Mouse (Mus musculus) midbrain, embryonic 10.5 days (tissue): Measurements from ENCODE around the gene Nek2. TPM values are rescaled to one million over a fixed set of nuclear protein-coding genes. Genes with fewer than 3 reads are reported as not detected.

ENCODE experiments used
- DNase-seq: peaks from one replicate; pipeline ENCODE4 v3.0.0-alpha.2; 2017; ENCODE audit warnings: low spot score
- H3K27ac ChIP-seq: fragments of 300-500 bp; sonication (generic); replicated peaks from 2 replicates; pipeline ENCODE4 v1.5.1; 2016; ENCODE audit warnings: mild to moderate bottlenecking
- H3K27me3 ChIP-seq: fragments of 300-500 bp; sonication (generic); 2 replicates; pipeline ENCODE4 v1.6.1; 2016; ENCODE audit warnings: low read depth, mild to moderate bottlenecking; ENCODE audit not compliant: poor library complexity, severe bottlenecking
- H3K36me3 ChIP-seq: fragments of 300-500 bp; sonication (generic); 2 replicates; pipeline ENCODE4 v1.6.1; 2016; ENCODE audit warnings: mild to moderate bottlenecking, moderate library complexity
- H3K4me1 ChIP-seq: fragments of 300-500 bp; sonication (generic); 2 replicates; pipeline ENCODE4 v1.6.1; 2016
- H3K4me3 ChIP-seq: fragments of 300-500 bp; sonication (generic); 2 replicates; pipeline ENCODE4 v1.5.1; 2016; ENCODE audit warnings: mild to moderate bottlenecking, moderate library complexity
- H3K9me3 ChIP-seq: fragments of 300-500 bp; sonication (generic); replicated peaks from 2 replicates; pipeline ENCODE4 v1.6.1; 2016; ENCODE audit warnings: mild to moderate bottlenecking
- WGBS: fragments of 180-500 bp; shearing (Covaris S2); methylation state at CpG from one replicate; pipeline ENCODE4 v1.1.7; 2016; 5-methylcytosine and 5-hydroxymethylcytosine counted together
- polyA plus RNA-seq: library from polyadenylated mRNA; unstranded; fragments of >200 nt; fragmentation: Nextera tagmentation; extraction: Ambion mirVana; gene quantifications from 2 replicates; pipeline ENCODE4 v1.2.1, GENCODE M21; 2016

Gene Nek2
- polyA plus RNA-seq, 1 experiment from 2014 or later: 66.6 TPM

DNA sequence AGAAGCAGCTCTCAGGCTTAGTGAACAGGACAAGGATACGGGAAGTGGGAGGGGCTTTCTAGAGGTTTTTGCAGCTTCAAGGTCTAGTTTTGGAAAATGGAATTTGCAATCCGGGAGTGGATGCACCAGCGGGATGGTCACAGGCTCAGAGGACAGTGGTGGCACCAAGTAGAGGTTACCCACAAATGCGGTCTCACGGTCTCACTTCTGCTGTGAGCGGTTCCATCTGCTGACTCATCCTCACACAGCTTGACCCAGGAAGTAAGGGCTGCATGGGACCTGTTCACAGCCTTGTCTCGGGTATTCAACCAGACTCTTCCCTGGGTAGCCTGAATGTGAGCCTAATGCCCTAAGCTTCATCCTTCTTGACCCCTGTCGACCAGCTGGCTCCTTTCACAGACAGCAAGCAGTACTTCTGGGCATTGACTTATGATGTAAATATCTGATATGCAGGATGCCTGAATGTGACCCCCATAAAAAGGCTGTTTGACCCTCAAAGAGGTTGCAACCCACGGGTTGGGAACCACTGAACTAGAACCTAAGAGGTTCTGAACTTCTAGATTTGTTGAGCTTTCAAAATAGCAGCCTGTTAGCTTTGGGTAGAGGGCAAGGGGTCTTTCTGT is 54.5 kb downstream of the Nek2 start:
- Histone ChIP-seq H3K4me1 (peaks cover 17% of the 10 kb centered on the region), H3K27me3 (no peaks in the 10 kb centered on the region), H3K36me3 (no peaks in the 10 kb centered on the region), H3K9me3 (no peaks in the 10 kb centered on the region), H3K27ac (no peak overlapping the region), H3K4me3 (no peak overlapping the region)
- WGBS: 79% methylated on average over 9 of the region's 9 CpGs
- no peak for DNase-seq

DNA sequence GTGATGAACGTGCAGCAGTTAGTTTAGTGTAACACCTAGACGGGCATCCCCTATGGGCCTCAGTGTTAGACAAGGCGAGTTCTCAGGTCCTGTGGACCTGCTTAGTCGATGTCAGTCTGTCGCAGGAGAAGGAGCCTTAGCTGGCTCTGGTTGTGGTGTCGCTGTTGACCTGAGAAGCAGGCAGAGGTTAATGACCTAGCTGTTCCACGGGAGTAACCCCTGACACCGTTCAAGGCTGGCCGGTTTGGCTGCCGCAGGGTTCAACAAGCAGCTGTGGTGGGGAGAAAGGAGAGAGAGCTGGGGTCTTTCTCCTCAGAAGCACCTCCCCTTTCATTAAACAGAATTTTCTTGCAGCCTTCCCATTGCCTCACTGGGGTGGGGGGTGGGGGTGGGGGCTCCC is 56.4 kb downstream of the Nek2 start:
- Histone ChIP-seq H3K27ac (peak overlapping the region; percentile 49; the same call in 1 of the 2 replicates), H3K4me3 (no peak overlapping the region), H3K4me1 (peaks cover 20% of the 10 kb centered on the region), H3K9me3 (no peaks in the 10 kb centered on the region), H3K27me3 (no peaks in the 10 kb centered on the region), H3K36me3 (no peaks in the 10 kb centered on the region)
- 73% methylated on average over 10 of the region's 10 CpGs for WGBS
- DNase-seq: no peak

DNA sequence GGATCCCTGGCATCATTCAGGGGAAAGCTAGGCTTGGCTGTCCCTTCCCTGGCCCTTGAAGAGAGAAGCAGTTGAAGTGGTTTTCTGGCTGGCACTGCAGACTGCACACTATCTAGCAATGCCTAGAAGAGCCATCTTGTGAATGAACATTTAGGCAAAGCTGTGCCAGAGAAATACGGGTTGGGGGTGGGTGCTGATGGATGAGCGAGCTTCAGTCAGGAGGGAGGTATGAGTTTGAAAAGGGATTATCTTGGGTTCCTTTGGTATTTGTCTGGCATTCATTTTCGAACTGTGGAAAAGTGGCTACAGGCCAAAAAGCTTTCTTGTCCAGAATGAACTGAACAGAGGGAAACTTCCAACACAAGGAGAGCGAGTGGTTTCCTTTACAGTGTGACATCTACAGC is 57.3 kb downstream of the Nek2 start:
- H3K9me3 ChIP-seq: no peaks in the 10 kb centered on the region
- no peaks in the 10 kb centered on the region for H3K27me3 ChIP-seq
- 76% methylated on average over 4 of the region's 4 CpGs for WGBS
- peaks cover 20% of the 10 kb centered on the region for H3K4me1 ChIP-seq
- DNase-seq: no peak
- H3K27ac ChIP-seq: 0 out of 2 replicates have a peak overlapping the region, but pooled peaks have one; percentile 49
- H3K4me3 ChIP-seq: no peak overlapping the region
- no peaks in the 10 kb centered on the region for H3K36me3 ChIP-seq

DNA sequence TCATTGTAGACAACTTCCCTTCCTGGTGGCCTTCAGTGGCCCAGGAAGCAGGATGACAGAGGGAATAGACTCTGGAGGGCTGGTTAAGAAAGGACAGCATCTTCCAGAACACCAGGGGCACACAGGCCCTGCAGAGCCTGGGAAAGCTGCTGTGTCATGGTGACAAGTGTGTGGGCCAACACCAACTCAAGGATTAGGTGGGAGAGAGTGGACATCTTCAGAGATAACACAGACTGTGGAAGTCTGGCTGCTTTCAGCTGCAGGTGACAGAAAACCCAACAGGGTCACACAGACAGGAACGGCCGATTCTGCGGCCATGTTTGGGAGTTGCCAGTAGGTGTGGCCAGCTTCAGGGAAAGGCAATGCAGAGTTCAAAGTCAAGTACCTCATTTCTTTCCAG is 59.0 kb downstream of the Nek2 start:
- DNase-seq: no peak
- Histone ChIP-seq H3K4me3 (no peak overlapping the region), H3K27me3 (no peaks in the 10 kb centered on the region), H3K27ac (no peak overlapping the region), H3K36me3 (no peaks in the 10 kb centered on the region), H3K9me3 (no peaks in the 10 kb centered on the region), H3K4me1 (peaks cover 20% of the 10 kb centered on the region)
- WGBS: 96% methylated on average over 3 of the region's 3 CpGs

DNA sequence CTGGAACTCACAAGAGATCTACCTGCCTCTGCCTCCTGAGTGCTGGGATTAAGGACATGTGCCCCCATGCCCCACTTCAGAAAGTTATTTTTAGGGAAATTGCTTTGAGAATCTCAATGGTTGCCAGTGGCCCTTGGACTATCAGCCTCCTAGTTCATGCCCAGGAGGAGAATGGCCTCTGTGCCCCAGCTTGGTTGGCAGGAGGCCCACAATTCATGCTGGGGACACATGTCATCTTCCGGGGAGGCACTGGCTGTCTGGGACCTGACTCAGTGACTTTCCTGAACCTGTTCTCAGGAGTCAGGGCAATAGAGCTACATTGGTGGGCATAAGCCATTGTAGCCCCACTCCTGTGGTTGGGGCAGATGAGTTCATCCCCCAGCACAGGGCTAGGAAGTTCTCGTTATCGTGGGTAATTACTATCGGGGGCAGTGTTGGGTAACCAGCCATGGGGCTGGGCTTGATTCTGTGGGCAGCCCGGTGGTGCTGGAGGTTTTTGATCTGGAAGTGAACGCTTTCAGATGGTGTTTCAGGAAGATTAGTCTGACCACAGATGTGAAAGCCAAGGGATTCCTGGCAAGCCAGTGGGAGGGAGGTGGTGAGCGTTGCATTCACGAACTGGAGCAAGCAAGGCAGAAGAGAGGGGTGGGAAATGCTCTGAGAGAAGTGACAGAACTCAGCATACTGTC is 59.8 kb downstream of the Nek2 start:
- H3K27me3 ChIP-seq: no peaks in the 10 kb centered on the region
- H3K4me3 ChIP-seq: no peak overlapping the region
- no peaks in the 10 kb centered on the region for H3K36me3 ChIP-seq
- DNase-seq: no peak
- WGBS: 87% methylated on average over 8 of the region's 8 CpGs
- H3K27ac ChIP-seq: no peak overlapping the region
- H3K9me3 ChIP-seq: no peaks in the 10 kb centered on the region
- peaks cover 15% of the 10 kb centered on the region for H3K4me1 ChIP-seq

GRCm38 (mm10) chr1:191881663-191882062 is 60.4 kb downstream of the Nek2 start:
- Histone ChIP-seq H3K4me3 (no peak overlapping the region), H3K36me3 (no peaks in the 10 kb centered on the region), H3K4me1 (peaks cover 15% of the 10 kb centered on the region), H3K27me3 (no peaks in the 10 kb centered on the region), H3K27ac (no peak overlapping the region), H3K9me3 (no peaks in the 10 kb centered on the region)
- WGBS: 66% methylated on average over 2 of the region's 2 CpGs
- DNase-seq: no peak

Other genes with a start within 250 kb of the Nek2 start
- 82.8 and 87.8 TPM in 2 replicates for gene Dtl, start 245.9 kb upstream of the Nek2 start, polyA plus RNA-seq
- gene Ints7, start 245.8 kb upstream of the Nek2 start, polyA plus RNA-seq: 78.0 and 78.7 TPM in 2 replicates
- gene Lpgat1, start 103.6 kb upstream of the Nek2 start, polyA plus RNA-seq: 18.1 and 19.0 TPM in 2 replicates
- gene Slc30a1, start 85.3 kb downstream of the Nek2 start, polyA plus RNA-seq: 1.2 and 1.3 TPM in 2 replicates
- gene Rd3, start 155.9 kb downstream of the Nek2 start, polyA plus RNA-seq: 0.62 and 0.82 TPM in 2 replicates